ENCODE assay signal across 1 mouse cellular context in the genomic region with DNA sequence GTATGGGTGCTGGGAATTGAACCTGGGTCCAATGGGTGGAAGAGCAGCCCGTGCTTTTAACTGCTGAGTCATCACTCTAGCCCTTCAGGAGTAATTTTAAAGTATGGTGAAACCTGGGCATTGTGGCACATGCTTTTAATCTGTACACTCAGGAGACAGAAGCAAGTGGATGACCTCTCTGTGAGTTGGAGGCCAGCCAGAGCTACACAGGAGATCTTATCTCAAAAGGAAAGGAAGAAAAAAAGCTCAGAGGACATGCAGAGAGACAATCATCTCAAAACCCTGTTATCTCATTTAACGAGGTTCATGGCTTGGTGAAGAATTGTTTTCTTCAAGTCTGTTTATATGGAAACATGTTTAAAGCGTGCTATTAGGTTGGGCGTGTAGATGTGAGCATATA.
A peak's percentile ranks its signal among the peaks of the same experiment; 100 is the strongest.
TF ChIP-seq lines count a peak whose summit lies in the region.

No protein-coding gene starts in this region.

TF ChIP-seq in MEL, 35 proteins besides CTCF, POLR2A, EP300 and RAD21 (continued from another document):
- TF ChIP-seq MAFK (IDR thresholded peaks at IDR 0.05; ENCODE audit: borderline replicate concordance, low read depth, low read length) (peak; percentile 94), ZNF384 (IDR thresholded peaks at IDR 0.05; ENCODE audit: low read depth, low read length) (peak; percentile 68), HCFC1 (IDR thresholded peaks at IDR 0.05; ENCODE audit: low read depth, low read length) (no peak), POLR2AphosphoS2 (IDR thresholded peaks at IDR 0.05; ENCODE audit: low read length) (no peak), USF1 (IDR thresholded peaks at IDR 0.05; ENCODE audit: low read depth, low read length) (no peak), MXI1 (IDR thresholded peaks at IDR 0.05; ENCODE audit: low read depth, low read length) (peak; percentile 57; the same call in 1 of the 2 replicates)
